Mouse (Mus musculus) MEL-GATA-1-ER (cell line): ENCODE measurements around the gene Pam16.
A peak's percentile ranks its signal among the peaks of the same experiment; 100 is the strongest.
"Not testable (repeated sequence)": the region's sequence is repeated elsewhere in the genome, so short reads cannot be mapped to it uniquely, and the experiment has no call there.

Experiments used
- DNase-seq: peaks from one replicate; pipeline ENCODE4 v3.0.0-alpha.2; 2012; ENCODE audit warnings: low read depth; ENCODE audit errors: extremely low read depth

Gene Pam16

DNA sequence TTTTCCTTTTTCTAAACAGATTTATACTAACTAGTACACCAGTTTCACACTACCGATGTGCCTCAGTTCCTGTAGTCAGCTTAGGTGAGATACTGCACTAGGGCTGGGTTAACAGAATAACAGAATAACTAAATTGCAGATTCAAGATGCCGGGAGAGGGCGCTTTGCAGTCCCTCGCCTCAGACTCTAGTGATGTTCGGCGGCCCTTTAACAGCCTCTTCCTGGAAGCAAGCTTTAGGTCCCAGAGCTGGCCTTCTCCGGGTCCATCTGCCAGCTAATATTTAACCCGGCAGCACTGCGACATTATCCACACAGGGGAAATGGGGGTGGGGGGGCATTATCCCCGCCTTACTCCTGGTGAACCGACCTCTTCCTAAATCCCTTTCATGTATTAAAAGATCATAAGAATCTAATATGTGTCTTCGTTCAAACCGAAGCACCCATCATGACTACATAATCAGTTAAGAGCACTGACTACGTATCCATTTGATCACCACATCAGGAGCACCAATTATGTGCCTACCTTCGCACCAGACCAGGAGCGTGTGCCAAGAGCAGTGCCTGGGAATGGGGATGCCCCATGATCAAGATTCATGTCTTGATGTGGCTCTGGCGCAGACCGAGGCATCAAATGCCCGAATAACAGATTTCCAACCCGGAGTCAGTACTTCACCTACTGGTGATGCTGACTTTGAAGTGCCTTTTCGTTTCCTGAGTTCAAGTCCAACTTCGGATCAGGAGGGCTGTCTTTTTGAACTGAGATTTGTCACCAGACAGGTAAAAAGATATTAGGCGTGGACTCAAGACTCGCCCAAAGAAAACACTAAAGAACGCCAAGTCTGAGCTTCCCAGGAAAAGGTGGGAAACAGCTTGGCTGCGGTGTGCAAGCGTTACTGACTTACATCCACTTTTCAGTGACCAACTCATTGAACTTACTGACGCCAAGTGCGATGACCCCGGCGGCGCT lies 31.6 kb downstream of the Pam16 start:
- no peak for DNase-seq

DNA sequence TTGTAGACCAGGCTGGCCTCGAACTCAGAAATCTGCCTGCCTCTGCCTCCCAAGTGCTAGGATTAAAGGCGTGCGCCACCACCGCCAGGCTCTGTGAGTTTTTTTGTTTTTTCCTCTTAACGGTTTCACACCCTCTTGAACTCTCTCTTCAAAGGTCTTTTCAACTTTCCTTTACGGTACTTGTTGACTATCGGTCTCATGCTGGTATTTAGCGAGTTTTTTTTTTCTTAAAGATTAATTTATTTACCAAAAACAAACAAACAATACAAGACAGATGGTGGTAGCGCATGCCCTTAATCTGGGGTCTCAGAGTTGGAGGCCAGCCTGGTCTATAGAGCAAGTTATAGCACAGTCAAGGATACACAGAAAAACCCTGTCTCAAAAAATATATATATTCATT lies 34.6 kb downstream of the Pam16 start:
- DNase-seq = no peak

DNA sequence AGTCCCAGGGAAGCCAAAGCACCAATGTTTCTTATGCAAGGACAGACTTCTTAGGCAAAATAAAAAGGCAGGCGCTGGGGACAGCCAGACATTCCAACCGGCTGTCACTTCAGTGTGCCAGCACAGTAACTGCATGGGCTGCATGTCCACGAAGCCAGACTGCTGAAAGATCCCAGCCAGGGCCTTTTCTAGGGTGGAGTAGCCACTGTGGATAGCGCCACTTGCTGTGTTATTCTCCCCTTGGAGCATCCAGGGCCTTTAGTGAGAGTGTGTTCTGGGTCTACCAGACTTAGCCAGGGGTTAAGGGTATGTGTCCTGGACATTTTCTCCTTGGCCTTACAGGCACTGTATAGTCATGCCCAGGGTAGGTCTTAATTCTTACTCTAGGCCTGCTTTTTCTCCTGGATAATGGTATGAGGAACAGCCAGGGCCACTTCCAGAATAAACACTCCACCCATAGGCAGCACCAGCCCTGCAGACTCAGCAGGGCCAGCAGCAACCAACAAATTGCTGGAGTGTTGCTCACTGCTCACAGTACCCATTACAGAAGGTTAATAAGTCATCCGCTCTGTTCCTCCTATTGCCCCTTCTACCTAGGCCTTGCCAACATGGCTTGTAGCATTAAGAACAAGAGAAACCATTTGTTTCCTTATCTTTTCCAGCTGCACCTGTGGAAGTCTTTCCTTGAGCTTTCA lies 37.1 kb downstream of the Pam16 start:
- DNase-seq = no peak

DNA sequence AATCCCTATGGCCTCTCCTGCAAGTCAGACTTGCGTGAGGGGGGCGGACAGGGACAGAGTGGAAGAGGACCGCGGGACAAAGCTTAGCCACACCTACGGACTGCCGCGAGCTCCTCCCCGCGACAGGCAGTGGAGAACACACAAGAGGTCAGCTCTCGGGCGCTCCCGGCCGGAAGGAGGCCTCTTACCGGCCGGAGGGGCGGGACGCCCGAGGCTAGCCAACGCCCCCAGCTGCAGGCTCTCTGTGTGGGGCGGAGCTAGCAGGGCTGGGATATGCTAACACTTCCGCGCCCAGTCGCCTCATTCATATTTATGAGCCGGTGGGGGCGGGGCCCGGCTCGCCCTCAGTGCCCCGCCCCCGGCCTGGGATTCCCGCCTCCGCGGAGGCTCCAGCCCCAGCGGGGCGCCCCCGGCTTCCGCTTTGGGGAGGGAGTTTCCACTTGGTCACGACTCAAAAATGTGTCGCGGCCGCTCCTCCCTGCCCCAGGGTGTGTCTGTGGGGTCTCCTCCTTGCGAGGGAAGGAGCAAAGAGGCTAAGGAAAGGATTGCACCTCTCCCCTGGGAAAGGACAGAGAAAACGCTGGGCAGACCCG lies 38.2 kb downstream of the Pam16 start:
- peak; percentile 84 for DNase-seq

DNA sequence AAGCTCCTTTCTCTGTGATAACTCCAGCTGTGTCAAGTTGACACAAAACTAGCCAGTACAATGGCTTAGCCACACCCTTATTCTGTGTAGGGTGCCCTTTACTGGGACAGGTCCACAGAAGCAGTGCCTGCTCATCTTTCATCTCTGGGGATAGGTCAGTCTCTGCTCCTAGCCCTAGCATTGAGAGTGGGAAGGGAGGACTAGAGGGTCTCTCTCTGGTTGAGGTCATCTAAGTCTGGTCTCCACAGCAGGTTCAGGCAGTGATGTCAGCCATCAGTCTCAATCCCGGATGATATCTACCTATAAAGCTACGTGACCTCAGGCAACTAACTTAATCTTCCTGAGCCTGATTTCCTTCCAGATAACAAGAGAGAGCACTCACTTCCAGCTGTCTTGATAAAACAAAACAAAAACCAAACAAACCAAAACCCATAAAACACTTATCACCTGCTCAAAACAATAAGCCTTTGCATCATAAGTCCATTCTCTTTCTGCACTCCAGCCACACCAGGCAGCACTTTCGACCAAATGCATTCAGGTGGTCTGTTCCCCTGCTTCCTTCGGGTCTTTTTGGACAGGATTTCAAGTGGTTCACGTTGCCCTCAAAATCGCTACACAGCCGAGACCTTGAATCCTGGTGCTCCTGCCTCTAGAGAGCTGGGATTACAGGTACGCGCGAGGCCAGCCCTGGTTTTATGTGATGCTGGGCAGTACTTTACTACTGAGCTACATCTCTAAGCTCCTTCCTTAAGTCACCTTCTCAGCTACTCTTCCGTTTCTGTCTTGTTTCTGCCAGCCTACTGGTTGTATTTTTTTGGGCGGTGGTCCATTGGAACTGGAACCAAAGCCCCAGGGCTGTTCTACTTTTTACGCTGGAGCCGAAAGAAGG lies 38.9 kb downstream of the Pam16 start:
- peak; percentile 24 for DNase-seq

DNA sequence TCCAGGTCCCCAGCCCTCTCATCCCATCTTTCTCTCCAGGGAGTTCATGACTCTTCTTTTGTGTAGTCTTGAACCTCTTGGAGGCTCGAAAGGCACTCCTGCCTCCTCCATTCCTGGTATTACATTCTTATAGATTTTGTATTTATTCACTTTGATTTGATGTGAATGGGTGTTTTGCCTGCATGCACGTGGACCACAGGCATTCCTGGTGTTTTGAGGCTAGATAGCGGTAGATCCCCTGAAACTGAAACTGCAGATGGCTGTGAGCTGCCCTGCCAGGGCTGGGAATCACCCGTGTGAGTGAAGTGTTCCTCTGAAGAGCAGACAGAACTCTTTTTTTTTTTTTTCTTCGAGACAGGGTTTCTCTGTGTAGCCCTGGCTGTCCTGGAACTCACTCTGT lies 40.4 kb downstream of the Pam16 start:
- no peak for DNase-seq

DNA sequence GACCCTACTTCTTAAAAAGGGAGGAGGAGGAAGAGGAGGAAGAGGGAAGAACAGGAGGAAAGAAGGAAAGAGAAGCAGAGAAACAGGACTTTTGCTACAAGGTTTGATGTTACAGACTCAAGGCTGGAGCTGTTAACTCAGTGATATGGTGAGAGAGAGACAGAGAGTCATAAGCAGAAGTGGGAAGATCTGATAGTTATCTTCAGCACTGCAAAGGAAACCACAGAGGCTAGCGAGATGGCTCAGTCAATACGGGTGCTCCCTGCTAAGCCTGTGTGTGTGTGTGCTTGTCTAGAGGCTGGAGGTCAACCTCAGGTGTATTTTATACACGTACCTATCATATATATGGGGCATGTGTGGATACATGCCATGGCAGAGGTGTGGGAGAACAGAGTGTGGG lies 41.0 kb downstream of the Pam16 start:
- peak; percentile 68 for DNase-seq

DNA sequence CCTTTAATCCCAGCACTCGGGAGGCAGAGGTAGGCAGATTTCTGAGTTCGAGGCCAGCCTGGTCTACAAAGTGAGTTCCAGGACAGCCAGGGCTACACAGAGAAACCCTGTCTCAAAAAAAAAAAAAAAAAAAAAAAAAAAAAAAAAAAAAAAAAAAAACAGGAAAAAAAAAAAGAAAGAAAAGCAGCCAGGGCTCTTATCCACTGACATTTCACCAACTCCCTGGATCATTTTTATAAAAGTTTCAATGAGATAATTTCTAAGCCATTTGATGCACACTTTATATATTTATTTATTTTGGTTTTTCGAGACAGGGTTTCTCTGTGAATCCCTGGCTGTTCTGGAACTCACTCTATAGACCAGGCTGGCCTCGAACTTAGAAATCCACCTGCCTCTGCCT lies 43.6 kb downstream of the Pam16 start:
- DNase-seq = not testable (repeated sequence)

DNA sequence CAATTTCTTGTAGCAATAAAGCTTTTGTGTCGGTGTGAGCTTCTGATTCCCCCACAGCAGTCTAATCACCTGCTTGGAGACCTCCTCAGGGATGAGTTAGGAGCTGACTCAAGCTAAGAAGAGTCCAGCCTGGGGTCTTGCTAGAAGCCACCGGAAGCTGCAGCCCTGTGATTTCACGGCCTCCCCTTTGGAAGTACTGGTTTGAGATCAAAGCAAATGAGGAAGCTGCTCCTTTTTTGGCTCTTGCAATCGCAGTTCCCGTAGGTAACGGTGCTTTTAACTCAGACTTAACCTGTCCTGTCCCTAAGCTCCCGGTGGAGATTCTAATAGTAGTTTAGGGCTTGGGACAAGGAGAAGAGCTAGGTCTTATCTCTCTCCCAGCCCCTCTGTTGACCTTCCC lies 46.2 kb downstream of the Pam16 start:
- no peak for DNase-seq

DNA sequence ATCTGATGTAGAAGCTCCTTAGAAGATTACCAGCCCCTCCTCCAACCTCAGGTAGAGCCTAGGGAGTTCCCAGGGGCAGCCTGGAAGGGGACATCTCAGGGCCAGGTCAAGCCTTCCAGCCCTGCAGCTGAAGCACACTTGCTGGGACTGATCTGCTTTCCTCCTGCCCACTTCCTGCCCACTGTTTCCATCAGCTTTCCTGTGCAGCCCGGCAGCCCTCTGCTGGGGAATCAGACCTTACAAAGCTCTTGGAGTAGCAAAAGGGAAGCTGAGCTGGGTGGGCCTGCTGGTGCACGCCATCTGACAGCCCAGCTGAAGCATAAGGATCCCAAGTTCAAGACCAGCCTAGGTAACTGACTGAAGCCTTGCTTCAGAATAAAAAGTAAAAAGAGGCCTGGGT lies 47.9 kb downstream of the Pam16 start:
- no peak for DNase-seq

DNA sequence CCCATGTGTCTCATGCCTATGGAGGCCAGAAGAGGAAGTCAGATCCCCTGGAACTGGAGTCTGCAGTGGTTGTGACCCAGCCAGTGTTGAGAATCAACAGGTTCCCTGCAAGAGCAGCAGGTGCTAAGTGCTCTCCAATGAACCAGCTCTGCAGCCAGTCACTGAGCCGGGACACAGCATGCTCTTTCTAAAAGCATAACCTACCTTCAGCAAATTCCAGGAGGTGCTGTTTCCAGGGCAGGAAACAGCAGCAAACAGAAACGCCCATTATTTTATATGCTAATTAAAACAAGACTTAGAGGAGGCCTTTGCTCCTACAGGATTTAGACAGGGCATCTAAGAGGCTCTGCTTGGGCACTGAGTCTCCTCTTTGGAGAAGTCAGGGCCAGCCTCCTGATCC lies 48.8 kb downstream of the Pam16 start:
- DNase-seq = no peak

DNA sequence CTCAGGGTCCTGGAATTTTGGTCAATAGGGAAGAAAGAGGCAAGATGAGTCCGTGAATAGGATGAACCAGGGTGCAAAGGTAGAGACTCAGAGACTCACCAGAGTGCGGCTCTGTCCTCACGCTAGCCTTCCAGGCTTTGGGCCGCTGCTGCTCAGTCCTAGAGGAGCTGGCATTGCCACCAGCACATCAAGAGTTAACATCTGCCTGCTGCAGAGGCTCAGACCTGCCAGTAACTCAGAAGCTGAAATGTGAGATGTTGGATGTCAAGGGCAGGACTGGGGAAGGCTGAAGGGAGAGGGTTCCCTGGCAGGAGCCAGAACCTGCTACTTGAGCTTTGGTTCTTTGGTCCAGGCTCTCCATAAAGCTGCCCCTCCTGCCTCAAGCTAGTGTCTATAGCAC lies 54.1 kb downstream of the Pam16 start:
- no peak for DNase-seq

DNA sequence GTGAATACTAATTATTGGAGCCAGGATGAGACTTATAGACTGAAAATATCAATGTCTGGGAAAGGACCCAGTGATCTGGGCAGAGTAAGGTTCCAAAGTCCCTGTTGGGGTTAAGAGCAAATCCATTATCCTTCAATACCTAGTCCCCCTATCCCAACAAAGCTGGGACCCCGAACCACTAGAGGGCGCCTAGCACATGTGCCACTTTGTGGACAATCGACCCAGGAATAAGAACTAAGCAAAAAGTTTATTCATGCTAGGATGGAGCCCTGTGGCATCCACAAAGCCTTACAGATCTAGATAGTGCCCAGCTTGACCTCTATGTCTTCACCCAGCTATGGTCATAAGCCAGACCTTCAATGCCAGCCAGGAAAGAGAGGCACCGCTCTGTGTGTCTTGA lies 56.9 kb downstream of the Pam16 start:
- DNase-seq = peak; percentile 60
